Mouse (Mus musculus) hindbrain, embryonic 12.5 days (tissue): ENCODE measurements around the gene Mrps25. TPM values are rescaled to one million over a fixed set of nuclear protein-coding genes. Genes with fewer than 3 reads are reported as not detected.

Experiments
- ATAC-seq: fragments of 200-750 bp; cut with Nextera tagmentation; 2 replicates; pipeline ENCODE4 v1.8.0; 2017; ENCODE audit warnings: moderate TSS enrichment; ENCODE audit not compliant: low FRiP score
- H3K27ac ChIP-seq: fragments of 300-500 bp; sonication (generic); 2 replicates; pipeline ENCODE4 v1.5.1; 2016; ENCODE audit warnings: mild to moderate bottlenecking
- H3K27me3 ChIP-seq: fragments of 300-500 bp; sonication (generic); 2 replicates; pipeline ENCODE4 v1.6.1; 2016; ENCODE audit warnings: mild to moderate bottlenecking
- H3K36me3 ChIP-seq: fragments of 300-500 bp; sonication (generic); 2 replicates; pipeline ENCODE4 v1.6.1; 2016; ENCODE audit warnings: mild to moderate bottlenecking
- H3K4me1 ChIP-seq: fragments of 300-500 bp; sonication (generic); 2 replicates; pipeline ENCODE4 v1.6.1; 2016
- H3K4me2 ChIP-seq: fragments of 300-500 bp; sonication (generic); replicated peaks from 2 replicates; pipeline ENCODE4 v1.6.1; 2016; ENCODE audit warnings: mild to moderate bottlenecking
- H3K4me3 ChIP-seq: fragments of 300-500 bp; sonication (generic); 2 replicates; pipeline ENCODE4 v1.5.1; 2016; ENCODE audit warnings: mild to moderate bottlenecking
- H3K9ac ChIP-seq: fragments of 300-500 bp; sonication (generic); 2 replicates; pipeline ENCODE4 v1.6.1; 2016; ENCODE audit warnings: mild to moderate bottlenecking, moderate library complexity
- H3K9me3 ChIP-seq: fragments of 300-500 bp; sonication (generic); replicated peaks from 2 replicates; pipeline ENCODE4 v1.6.1; 2016; ENCODE audit warnings: mild to moderate bottlenecking
- WGBS: fragments of 180-500 bp; shearing (Covaris S2); methylation state at CpG from one replicate; pipeline ENCODE4 v1.1.7; 2016; 5-methylcytosine and 5-hydroxymethylcytosine counted together
- polyA plus RNA-seq: library from polyadenylated mRNA; unstranded; fragments of >200 nt; fragmentation: Nextera tagmentation; extraction: Ambion mirVana; gene quantifications from 2 replicates; pipeline ENCODE4 v1.2.1, GENCODE M21; 2016

The Mrps25 gene
- 64.1 and 64.2 TPM in 2 replicates for polyA plus RNA-seq

DNA sequence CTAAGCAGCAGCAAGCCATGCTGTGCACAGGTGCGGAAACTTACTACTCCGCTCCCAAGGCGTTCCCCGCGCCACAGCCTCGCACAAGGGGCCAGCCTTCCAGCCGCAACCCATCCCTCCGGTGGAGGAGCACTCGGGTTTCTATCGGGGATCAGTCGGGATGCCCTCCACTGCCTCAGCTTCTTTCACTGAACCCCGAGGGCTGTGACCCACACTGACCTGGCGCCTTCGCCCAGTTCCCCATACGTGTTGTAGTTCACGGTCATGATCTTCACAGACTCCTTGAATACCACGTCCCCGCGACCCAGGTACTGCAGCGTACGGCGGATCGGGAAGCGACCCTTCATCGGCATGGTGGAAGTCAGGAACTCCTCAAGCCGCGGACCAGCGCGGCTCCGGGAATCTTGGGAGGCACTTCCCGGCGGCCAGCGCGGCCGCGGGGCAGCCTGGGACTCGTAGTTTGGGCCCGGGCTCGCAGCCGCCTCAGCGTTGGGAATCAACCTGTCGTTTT is at the start of gene Mrps25:
Gene Mrps25 (minus strand): TSS at position 413 of the 511 bp plus-strand sequence.
- H3K4me2 ChIP-seq, result peak within 1 kb of the TSS; percentile 85
- peak within 1 kb of the TSS; percentile 81 for H3K4me3 ChIP-seq
- ATAC-seq, result peak; percentile 94
- H3K36me3 ChIP-seq, result peaks cover 35% of the 10 kb centered on the region
- no peaks in the 10 kb centered on the region; the same call in 1 of the 2 replicates for H3K9me3 ChIP-seq
- no peaks in the 10 kb centered on the region for H3K27me3 ChIP-seq
- H3K27ac ChIP-seq, result peak within 1 kb of the TSS; percentile 35
- WGBS, result under 1% methylated on average over 42 of the region's 42 CpGs
- H3K4me1 ChIP-seq, result peaks cover 11% of the 10 kb centered on the region
- peak within 1 kb of the TSS; percentile 83 for H3K9ac ChIP-seq

DNA sequence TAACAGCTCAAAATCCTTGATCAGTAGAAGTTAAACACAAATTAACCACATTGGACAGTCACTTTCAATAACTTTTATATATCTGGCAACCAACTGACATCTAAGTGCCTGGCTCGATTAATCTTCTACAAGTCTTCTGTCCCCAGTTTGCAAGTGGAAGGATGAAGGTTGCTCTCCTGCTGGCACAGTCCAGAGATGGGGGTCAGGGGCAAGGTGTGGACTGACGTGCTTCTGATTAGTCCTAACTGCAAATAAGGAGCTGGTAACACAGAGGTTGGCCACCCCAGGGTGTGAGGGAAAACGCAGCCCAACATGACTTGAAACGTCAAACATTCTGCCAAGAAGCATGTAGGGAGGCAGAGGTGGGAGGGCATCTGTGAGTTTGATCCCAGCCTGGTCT is 47.9 kb upstream of the Mrps25 start:
- no peak overlapping the region for H3K4me3 ChIP-seq
- no peaks in the 10 kb centered on the region for H3K9me3 ChIP-seq
- ATAC-seq, result no peak
- no peaks in the 10 kb centered on the region for H3K4me1 ChIP-seq
- no peak overlapping the region for H3K4me2 ChIP-seq
- no peak overlapping the region for H3K27ac ChIP-seq
- no peak overlapping the region for H3K9ac ChIP-seq
- no peaks in the 10 kb centered on the region for H3K27me3 ChIP-seq
- no peaks in the 10 kb centered on the region for H3K36me3 ChIP-seq
- 79% methylated on average over 4 of the region's 4 CpGs for WGBS

DNA sequence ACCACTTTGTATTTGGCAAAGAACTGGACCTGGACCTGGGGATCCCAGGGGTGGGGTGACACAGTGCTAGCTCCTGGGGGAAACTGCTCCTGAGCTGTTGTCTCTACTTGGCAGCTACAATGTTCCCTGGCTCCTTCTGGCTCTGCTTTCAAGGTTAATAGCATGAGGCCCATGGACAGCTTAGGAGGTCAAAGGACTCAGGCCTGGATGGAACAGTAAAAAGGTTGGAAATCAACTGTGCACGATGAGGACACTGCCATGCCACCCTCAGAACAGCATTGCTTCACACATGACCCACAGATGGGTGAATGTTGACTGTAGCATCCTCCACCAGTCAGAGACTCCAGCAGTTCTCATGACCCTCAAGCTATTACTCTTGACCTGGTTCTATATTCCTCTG is 47.5 kb upstream of the Mrps25 start:
- Histone ChIP-seq H3K27me3 (no peaks in the 10 kb centered on the region), H3K27ac (no peak overlapping the region), H3K4me3 (no peak overlapping the region), H3K4me1 (no peaks in the 10 kb centered on the region), H3K36me3 (no peaks in the 10 kb centered on the region), H3K9ac (no peak overlapping the region), H3K4me2 (no peak overlapping the region), H3K9me3 (no peaks in the 10 kb centered on the region)
- WGBS, result 64% methylated on average over 1 of the region's 1 CpGs
- ATAC-seq, result no peak

DNA sequence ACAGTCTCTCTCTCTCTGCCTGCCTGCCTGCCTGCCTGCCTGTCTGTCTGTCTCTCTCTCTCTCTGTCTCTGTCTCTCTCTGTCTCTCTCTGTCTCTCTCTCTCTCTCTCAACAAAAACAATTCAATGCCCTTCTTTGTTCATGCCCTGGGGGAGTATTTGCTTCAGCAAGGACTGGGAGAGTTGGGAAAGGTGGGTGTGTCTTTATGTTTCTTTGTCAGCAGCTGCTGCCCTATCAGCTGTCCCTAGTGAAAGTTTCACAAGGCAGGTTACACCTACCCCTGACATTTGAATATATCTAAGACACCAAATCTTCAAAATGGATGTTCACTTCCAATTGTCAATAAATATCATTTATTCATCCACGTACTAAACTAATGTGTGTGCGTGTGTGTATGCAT is 45.8 kb upstream of the Mrps25 start:
- no peak for ATAC-seq
- Histone ChIP-seq H3K27me3 (no peaks in the 10 kb centered on the region), H3K36me3 (no peaks in the 10 kb centered on the region), H3K27ac (no peak overlapping the region), H3K4me1 (no peaks in the 10 kb centered on the region), H3K9me3 (no peaks in the 10 kb centered on the region), H3K4me2 (no peak overlapping the region), H3K9ac (no peak overlapping the region), H3K4me3 (no peak overlapping the region)
- WGBS, result 87% methylated on average over 2 of the region's 2 CpGs

DNA sequence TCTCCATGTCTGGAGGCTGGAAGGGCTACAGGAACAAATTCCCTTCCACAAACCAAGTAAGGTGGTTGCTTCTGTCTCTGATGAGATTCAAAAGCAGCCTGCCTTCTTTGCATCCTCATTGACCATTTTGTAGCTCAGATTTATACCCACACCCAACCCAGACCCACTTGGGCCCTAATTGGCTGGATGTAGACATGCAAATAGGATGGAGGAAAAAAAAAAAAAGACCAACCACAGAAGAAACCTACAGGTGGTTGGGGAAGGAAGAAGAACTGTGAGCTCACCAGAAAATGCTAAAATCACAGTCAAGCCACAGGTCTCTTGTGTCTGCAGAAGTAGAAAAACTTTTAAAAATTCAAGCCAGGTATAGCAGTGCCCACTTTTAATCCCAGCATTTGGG is 45.3 kb upstream of the Mrps25 start:
- H3K4me2 ChIP-seq, result no peak overlapping the region
- no peaks in the 10 kb centered on the region for H3K27me3 ChIP-seq
- H3K4me1 ChIP-seq, result no peaks in the 10 kb centered on the region
- no peak overlapping the region for H3K9ac ChIP-seq
- ATAC-seq, result no peak
- H3K36me3 ChIP-seq, result no peaks in the 10 kb centered on the region
- H3K4me3 ChIP-seq, result no peak overlapping the region
- H3K27ac ChIP-seq, result no peak overlapping the region
- no peaks in the 10 kb centered on the region for H3K9me3 ChIP-seq

DNA sequence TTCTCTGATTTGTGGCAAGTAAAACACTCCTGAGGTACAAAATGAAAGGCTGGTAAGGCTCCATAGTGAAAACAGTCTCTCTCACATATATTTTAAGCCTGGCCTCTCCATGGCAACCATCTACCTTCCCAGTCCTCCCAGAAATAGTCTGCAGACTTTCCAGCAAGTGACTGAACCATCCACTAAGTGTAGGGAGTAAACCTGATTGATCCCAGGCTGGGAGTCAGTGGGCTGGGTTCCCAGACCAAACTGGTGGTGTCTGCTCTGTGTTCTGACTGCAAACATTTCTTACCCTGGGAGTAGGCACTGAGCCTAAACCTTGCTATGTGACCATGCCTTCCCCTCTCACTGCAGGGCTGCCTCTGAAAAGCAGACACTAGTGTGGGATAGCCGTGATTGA is 41.1 kb upstream of the Mrps25 start:
- ATAC-seq, result no peak
- no peaks in the 10 kb centered on the region for H3K9me3 ChIP-seq
- WGBS, result 77% methylated on average over 1 of the region's 1 CpGs
- no peak overlapping the region for H3K4me2 ChIP-seq
- no peaks in the 10 kb centered on the region for H3K36me3 ChIP-seq
- 0 out of 2 replicates have a peak, but pooled peaks cover 5% of the 10 kb centered on the region for H3K27me3 ChIP-seq
- H3K9ac ChIP-seq, result no peak overlapping the region
- H3K4me1 ChIP-seq, result no peaks in the 10 kb centered on the region
- no peak overlapping the region for H3K4me3 ChIP-seq
- H3K27ac ChIP-seq, result no peak overlapping the region

DNA sequence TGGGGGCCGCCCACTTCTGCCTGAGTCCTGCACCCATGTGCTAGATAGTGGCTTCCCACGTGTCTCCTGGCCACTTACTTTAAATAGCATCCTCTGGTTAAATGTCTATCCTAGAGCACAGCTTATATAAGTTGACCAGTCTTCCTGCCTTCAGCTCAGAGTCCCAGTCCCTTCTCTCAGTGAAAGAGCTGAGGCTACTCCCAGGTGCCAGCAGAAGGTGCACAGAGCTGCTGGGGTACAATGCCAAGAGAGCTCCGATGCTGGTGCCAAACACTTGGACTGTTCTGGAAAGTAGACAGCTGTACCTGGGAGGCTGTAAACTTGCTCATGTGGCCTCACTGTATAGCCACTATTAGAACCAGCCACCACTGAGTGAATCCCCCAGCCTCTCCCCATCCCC is 38.2 kb upstream of the Mrps25 start:
- WGBS, result 88% methylated on average over 3 of the region's 3 CpGs
- Histone ChIP-seq H3K27me3 (0 out of 2 replicates have a peak, but pooled peaks cover 5% of the 10 kb centered on the region), H3K36me3 (no peaks in the 10 kb centered on the region), H3K4me3 (no peak overlapping the region), H3K4me1 (no peaks in the 10 kb centered on the region), H3K9ac (no peak overlapping the region), H3K9me3 (no peaks in the 10 kb centered on the region), H3K4me2 (no peak overlapping the region), H3K27ac (no peak overlapping the region)
- no peak for ATAC-seq

DNA sequence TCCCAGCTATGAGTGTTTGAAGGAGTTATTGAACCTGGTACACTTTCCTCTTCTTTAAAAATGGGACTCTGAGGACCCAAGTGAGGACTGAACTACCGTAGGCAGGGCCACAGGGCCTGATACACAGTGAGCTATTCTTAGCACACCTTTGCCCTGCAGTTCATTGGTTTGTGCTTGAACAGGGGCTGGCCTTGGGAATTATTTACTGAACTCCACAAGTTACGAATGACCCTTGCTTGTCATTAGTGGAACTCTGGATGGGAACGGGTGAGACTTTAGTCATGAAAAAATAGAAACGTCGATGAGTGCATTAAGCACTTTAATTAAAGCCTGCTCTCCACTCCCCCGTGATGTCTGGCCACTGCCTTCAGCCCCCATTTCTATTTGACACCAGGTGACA is 37.8 kb upstream of the Mrps25 start:
- Histone ChIP-seq H3K4me2 (no peak overlapping the region), H3K9ac (no peak overlapping the region), H3K4me1 (no peaks in the 10 kb centered on the region), H3K9me3 (no peaks in the 10 kb centered on the region), H3K27me3 (0 out of 2 replicates have a peak, but pooled peaks cover 5% of the 10 kb centered on the region), H3K4me3 (no peak overlapping the region), H3K27ac (no peak overlapping the region), H3K36me3 (no peaks in the 10 kb centered on the region)
- ATAC-seq, result no peak
- 84% methylated on average over 6 of the region's 6 CpGs for WGBS

DNA sequence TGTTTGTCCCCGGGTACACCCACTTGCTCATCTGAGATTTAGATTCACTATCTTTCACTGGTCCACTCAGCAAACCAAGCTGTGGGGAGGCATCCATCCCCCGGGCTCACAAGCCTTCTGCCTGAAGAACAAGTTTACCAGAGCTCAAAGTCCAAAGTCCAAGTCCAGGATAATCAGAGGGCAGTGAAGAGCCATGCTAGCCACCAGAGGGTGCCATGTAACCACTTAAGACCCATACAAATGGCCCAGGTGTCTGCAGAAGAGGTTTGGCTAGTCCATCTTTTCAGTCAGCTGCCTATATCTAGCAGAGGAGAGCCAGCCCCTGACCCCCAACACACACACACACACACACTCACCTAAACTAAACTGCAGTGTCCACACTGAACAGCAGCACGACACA is 35.6 kb upstream of the Mrps25 start:
- no peak overlapping the region for H3K9ac ChIP-seq
- 40% methylated on average over 3 of the region's 3 CpGs for WGBS
- no peak overlapping the region for H3K4me2 ChIP-seq
- no peaks in the 10 kb centered on the region for H3K9me3 ChIP-seq
- H3K4me3 ChIP-seq, result no peak overlapping the region
- no peaks in the 10 kb centered on the region for H3K36me3 ChIP-seq
- no peak overlapping the region for H3K27ac ChIP-seq
- no peaks in the 10 kb centered on the region for H3K4me1 ChIP-seq
- ATAC-seq, result no peak
- 0 out of 2 replicates have a peak, but pooled peaks cover 5% of the 10 kb centered on the region for H3K27me3 ChIP-seq

DNA sequence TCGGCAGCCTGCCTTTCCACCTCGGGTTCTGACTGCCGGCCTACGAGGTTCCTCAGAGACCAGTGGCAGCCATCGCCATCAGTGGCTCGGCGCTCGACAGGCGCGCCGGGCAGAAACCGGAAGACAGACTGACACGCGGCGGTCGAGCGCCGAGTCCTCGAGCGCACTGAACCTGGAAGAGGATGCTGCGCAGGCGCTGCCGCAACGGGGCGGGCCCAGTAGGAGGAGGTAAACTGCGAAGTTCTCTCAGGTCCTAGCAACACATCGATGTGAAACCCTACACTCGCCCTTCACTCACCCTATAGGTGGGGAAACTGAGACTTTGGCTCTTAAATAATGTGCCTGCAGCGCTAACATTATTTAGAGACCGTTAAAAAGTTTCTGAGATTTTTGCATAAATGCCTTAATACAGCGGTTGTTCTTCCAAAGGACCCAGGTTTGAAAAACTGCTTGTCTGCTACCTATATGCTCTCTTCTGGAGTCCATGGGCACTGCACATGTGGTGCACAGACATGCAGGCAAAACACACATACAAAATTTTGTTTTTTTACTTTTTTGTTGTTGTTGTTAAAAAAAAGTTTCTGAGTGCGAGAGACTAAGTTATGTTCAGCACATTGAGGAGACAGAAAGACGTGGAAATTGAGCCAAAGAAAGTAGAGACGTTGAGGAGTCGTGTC is 31.1 kb upstream of the Mrps25 start, which contains the start of gene Rbsn:
Gene Rbsn (minus strand): TSS at position 153 of the 677 bp plus-strand sequence.
- Histone ChIP-seq H3K27me3 (no peaks in the 10 kb centered on the region), H3K4me1 (peaks cover 7% of the 10 kb centered on the region), H3K4me3 (peak within 1 kb of the TSS; percentile 93), H3K4me2 (peak within 1 kb of the TSS; percentile 97), H3K36me3 (0 out of 2 replicates have a peak, but pooled peaks cover 3% of the 10 kb centered on the region), H3K9ac (peak within 1 kb of the TSS; percentile 95), H3K9me3 (no peaks in the 10 kb centered on the region), H3K27ac (peak within 1 kb of the TSS; percentile 87)
- peak; percentile 94 for ATAC-seq
- WGBS, result 11% methylated on average over 35 of the region's 35 CpGs

DNA sequence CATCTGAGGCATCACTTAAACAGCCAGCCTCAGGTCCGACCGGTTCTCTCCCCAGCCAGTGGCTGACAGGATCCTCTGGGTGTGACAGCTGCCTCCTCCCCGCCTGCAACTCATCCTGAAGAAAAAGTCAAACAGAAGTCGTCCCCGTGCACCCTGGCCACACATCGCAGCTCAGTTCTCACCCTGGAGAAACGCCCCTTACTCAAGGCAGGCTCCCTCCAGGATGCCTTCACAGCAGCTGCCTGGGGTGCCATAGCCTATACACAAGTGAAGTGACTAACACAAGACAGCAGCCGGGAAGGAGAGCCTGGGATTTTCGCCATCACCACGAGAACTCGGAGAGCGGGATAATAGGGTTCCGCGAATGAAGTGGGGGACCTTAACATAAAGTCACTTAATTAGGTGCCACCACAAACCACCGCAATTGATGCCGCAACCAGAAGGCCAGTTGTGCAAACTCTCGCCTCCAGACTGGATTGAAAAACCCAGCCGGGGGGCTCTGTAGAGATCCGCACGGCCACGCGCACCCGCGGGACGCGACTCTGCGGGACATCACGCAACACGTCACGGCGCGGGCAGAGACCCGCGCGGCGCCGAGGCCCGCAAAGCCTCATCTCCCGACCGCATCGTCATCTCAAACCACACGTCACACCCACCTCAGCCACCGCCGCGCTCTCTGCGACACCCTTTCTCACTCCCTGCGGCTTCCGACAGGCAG is 30.4 kb upstream of the Mrps25 start:
- Histone ChIP-seq H3K9ac (peak overlapping the region; percentile 95), H3K4me3 (peak overlapping the region; percentile 93), H3K9me3 (no peaks in the 10 kb centered on the region), H3K27ac (peak overlapping the region; percentile 87), H3K36me3 (peaks cover 10% of the 10 kb centered on the region), H3K4me2 (peak overlapping the region; percentile 97), H3K4me1 (peaks cover 7% of the 10 kb centered on the region), H3K27me3 (no peaks in the 10 kb centered on the region)
- WGBS, result under 1% methylated on average over 48 of the region's 48 CpGs
- peak; percentile 71 for ATAC-seq

DNA sequence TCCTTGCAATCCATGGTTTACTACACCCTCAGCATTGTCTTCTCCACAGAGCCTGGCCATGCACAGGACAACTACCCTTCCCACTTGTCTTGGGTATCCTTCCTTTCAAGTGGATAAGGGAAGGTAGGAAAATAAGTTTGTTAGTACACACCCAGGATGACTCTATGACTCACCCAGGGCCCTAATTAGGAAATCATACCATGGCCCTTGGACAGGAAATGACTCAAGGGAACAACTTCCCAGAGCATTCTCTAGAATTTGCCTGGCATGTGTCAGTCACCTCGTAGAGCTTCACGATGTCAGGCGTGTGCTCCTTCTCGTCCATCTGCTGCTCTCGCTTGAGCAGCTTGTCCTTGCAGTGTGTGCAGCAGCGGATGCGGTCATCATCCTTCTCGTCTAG is 15.6 kb upstream of the Mrps25 start:
- Histone ChIP-seq H3K4me2 (no peak overlapping the region), H3K4me1 (no peaks in the 10 kb centered on the region), H3K9me3 (no peaks in the 10 kb centered on the region), H3K27ac (no peak overlapping the region), H3K9ac (no peak overlapping the region), H3K4me3 (no peak overlapping the region), H3K27me3 (no peaks in the 10 kb centered on the region), H3K36me3 (peaks cover 65% of the 10 kb centered on the region)
- ATAC-seq, result no peak
- WGBS, result 95% methylated on average over 8 of the region's 8 CpGs
